Mouse (Mus musculus) hindbrain, embryonic 15.5 days (tissue): ENCODE data around the gene Tnfsfm13. TPM values are rescaled to one million over a fixed set of nuclear protein-coding genes. Genes with fewer than 3 reads are reported as not detected.
"Not testable (repeated sequence)": the region's sequence is repeated elsewhere in the genome, so short reads cannot be mapped to it uniquely, and the experiment has no call there.

Source experiments
- ATAC-seq: fragments of 200-750 bp; cut with Nextera tagmentation; 2 replicates; pipeline ENCODE4 v1.8.0; 2017; ENCODE audit warnings: low read depth, moderate number of reproducible peaks, moderate TSS enrichment; ENCODE audit not compliant: low FRiP score
- H3K27ac ChIP-seq: fragments of 300-500 bp; sonication (generic); replicated peaks from 2 replicates; pipeline ENCODE4 v1.5.1; 2015; ENCODE audit warnings: mild to moderate bottlenecking, inconsistent platforms
- H3K27me3 ChIP-seq: fragments of 300-500 bp; sonication (generic); 2 replicates; pipeline ENCODE4 v1.6.1; 2015; ENCODE audit warnings: control low read depth, inconsistent platforms
- H3K36me3 ChIP-seq: fragments of 300-500 bp; sonication (generic); 2 replicates; pipeline ENCODE4 v1.6.1; 2015; ENCODE audit warnings: control low read depth, inconsistent platforms
- H3K4me1 ChIP-seq: fragments of 300-500 bp; sonication (generic); replicated peaks from 2 replicates; pipeline ENCODE4 v1.6.1; 2015; ENCODE audit warnings: control low read depth, inconsistent platforms
- H3K4me2 ChIP-seq: fragments of 300-500 bp; sonication (generic); 2 replicates; pipeline ENCODE4 v1.6.1; 2015; ENCODE audit warnings: moderate library complexity, mild to moderate bottlenecking, inconsistent platforms
- H3K4me3 ChIP-seq: fragments of 300-500 bp; sonication (generic); 2 replicates; pipeline ENCODE4 v1.5.1; 2015; ENCODE audit warnings: mild to moderate bottlenecking, inconsistent platforms
- H3K9ac ChIP-seq: fragments of 300-500 bp; sonication (generic); 2 replicates; pipeline ENCODE4 v1.6.1; 2015; ENCODE audit warnings: inconsistent platforms
- H3K9me3 ChIP-seq: fragments of 300-500 bp; sonication (generic); 2 replicates; pipeline ENCODE4 v1.6.1; 2016; ENCODE audit warnings: control low read depth, inconsistent platforms
- WGBS: fragments of 180-500 bp; shearing (Covaris S2); methylation state at CpG from one replicate; pipeline ENCODE4 v1.1.7; 2015; 5-methylcytosine and 5-hydroxymethylcytosine counted together
- polyA plus RNA-seq: library from polyadenylated mRNA; unstranded; fragments of >200 nt; fragmentation: Nextera tagmentation; extraction: Ambion mirVana; gene quantifications from 2 replicates; pipeline ENCODE4 v1.2.1, GENCODE M21; 2015

The Tnfsfm13 gene
- polyA plus RNA-seq, 1 experiment from 2014 or later, result 1.9 TPM

DNA sequence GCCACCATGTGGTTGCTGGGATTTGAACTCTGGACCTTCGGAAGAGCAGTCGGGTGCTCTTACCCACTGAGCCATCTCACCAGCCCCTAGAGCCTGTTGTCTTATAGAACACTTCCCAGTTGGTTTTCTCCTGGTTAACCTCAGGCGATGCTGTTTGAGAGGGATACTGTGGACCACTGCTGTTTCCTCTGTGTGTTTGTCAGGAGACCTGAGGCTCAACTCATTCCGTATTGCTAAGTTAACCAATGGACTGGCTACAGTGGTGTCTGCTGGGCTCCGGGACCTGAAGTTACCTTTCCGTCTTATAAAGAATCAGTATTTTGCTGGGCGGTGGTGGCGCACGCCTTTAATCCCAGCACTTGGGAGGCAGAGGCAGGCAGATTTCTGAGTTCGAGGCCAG is 7.0 kb upstream of the Tnfsfm13 start:
- not testable (repeated sequence) for ATAC-seq, H3K27me3 ChIP-seq, H3K36me3 ChIP-seq, H3K9ac ChIP-seq, H3K4me2 ChIP-seq, H3K9me3 ChIP-seq, H3K27ac ChIP-seq, H3K4me3 ChIP-seq, H3K4me1 ChIP-seq
- WGBS, result 97% methylated on average over 10 of the region's 10 CpGs

DNA sequence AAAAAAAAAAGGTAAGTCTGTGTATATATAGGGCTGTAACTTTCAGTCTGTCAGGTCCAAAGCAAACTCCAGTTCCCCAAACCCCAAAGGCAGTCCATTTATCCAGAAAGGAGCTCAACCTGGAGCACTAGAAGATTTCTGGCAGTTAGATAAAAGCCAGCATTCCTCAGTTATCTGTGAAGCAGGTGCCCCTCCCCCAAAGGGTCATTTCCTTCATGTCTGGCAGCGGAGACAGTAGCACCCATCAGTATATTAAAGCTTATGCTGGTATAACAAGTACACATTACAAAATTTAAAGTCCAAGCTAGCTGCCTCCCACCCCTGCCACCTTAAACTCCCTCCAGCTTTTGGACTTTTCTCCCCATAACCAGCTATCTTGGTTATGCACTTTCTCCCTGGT is 3.7 kb upstream of the Tnfsfm13 start:
- ATAC-seq, result no peak
- Histone ChIP-seq H3K9ac (no peak overlapping the region), H3K36me3 (no peaks in the 10 kb centered on the region), H3K4me3 (no peak overlapping the region), H3K4me1 (peaks cover 15% of the 10 kb centered on the region), H3K27me3 (no peaks in the 10 kb centered on the region), H3K9me3 (no peaks in the 10 kb centered on the region), H3K27ac (no peak overlapping the region), H3K4me2 (no peak overlapping the region)
- 76% methylated on average over 1 of the region's 1 CpGs for WGBS

DNA sequence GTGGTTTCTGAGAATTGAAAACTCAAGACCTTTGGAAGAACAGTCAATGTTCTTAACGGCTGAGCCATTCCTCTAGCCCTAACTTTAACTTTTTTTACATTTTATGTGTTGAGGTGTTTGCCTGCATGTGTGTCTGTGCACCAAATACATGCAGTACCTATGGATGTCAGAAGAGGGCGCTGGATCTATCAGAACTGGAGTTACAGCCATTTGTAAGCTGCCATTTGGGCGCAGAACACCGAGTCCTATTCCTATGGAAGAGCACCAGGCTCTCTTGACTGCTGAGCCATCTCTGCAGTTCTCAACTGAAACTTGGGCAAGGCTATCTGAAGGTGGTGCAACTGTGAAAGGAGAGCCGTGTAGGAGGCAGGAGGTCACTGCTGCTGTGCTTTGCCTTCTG is 2.7 kb upstream of the Tnfsfm13 start:
- H3K4me3 ChIP-seq, result no peak overlapping the region
- no peak overlapping the region for H3K27ac ChIP-seq
- no peak overlapping the region for H3K4me2 ChIP-seq
- no peak for ATAC-seq
- no peaks in the 10 kb centered on the region for H3K9me3 ChIP-seq
- no peak overlapping the region for H3K9ac ChIP-seq
- peaks cover 15% of the 10 kb centered on the region for H3K4me1 ChIP-seq
- no peaks in the 10 kb centered on the region for H3K27me3 ChIP-seq
- no peaks in the 10 kb centered on the region for H3K36me3 ChIP-seq
- 69% methylated on average over 5 of the region's 5 CpGs for WGBS

DNA sequence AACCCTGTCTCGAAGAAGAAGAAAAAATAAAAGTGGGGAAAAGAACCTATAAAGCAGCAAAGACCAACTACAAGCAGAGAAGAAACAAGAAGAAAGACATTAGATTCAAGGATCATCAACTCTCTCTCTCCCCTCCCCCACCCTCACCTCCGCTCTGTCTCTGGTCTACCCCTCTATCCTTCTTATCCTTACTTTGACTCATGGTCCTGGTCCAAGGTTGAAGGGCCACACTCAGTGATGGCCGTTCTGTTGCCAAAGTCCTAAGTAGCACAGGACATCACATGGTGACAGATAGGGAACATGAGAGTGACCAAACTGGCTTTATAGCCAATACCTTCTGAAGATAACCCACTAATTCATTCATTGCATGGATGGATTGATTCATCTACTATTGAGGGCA is 1.5 kb upstream of the Tnfsfm13 start:
- no peak for ATAC-seq
- WGBS, result 94% methylated on average over 3 of the region's 3 CpGs
- no peaks in the 10 kb centered on the region for H3K9me3 ChIP-seq
- H3K4me3 ChIP-seq, result no peak overlapping the region
- no peak overlapping the region for H3K27ac ChIP-seq
- H3K27me3 ChIP-seq, result no peaks in the 10 kb centered on the region
- peaks cover 15% of the 10 kb centered on the region for H3K4me1 ChIP-seq
- H3K9ac ChIP-seq, result no peak overlapping the region
- no peaks in the 10 kb centered on the region for H3K36me3 ChIP-seq
- no peak overlapping the region for H3K4me2 ChIP-seq

- ATAC-seq, result peak; percentile 36
- Histone ChIP-seq H3K27ac (no peak overlapping the region), H3K9ac (peak overlapping the region; percentile 79; the same call in 1 of the 2 replicates), H3K4me3 (peak overlapping the region; percentile 47), H3K4me1 (peaks cover 15% of the 10 kb centered on the region), H3K4me2 (peak overlapping the region; percentile 97), H3K27me3 (no peaks in the 10 kb centered on the region), H3K36me3 (no peaks in the 10 kb centered on the region), H3K9me3 (no peaks in the 10 kb centered on the region)
- WGBS, result 28% methylated on average over 6 of the region's 6 CpGs
Measured at GRCm38 (mm10) chr11:69695046-69695360, 895 bp downstream of the Tnfsfm13 start.

GRCm38 (mm10) chr11:69693421-69693965 is 2.4 kb downstream of the Tnfsfm13 start:
- Histone ChIP-seq H3K4me2 (no peak overlapping the region), H3K4me3 (no peak overlapping the region), H3K27ac (no peak overlapping the region), H3K9me3 (no peaks in the 10 kb centered on the region), H3K36me3 (no peaks in the 10 kb centered on the region), H3K4me1 (peaks cover 15% of the 10 kb centered on the region), H3K9ac (no peak overlapping the region), H3K27me3 (no peaks in the 10 kb centered on the region)
- WGBS, result 67% methylated on average over 11 of the region's 11 CpGs
- ATAC-seq, result no peak

- ATAC-seq, result no peak
- no peak overlapping the region for H3K27ac ChIP-seq
- H3K4me3 ChIP-seq, result no peak overlapping the region
- WGBS, result 91% methylated on average over 6 of the region's 6 CpGs
- H3K36me3 ChIP-seq, result no peaks in the 10 kb centered on the region
- no peak overlapping the region for H3K4me2 ChIP-seq
- H3K27me3 ChIP-seq, result no peaks in the 10 kb centered on the region
- H3K9ac ChIP-seq, result no peak overlapping the region
- H3K4me1 ChIP-seq, result peaks cover 15% of the 10 kb centered on the region
- no peaks in the 10 kb centered on the region for H3K9me3 ChIP-seq
Measured at GRCm38 (mm10) chr11:69692863-69693262, 3.0 kb downstream of the Tnfsfm13 start.

GRCm38 (mm10) chr11:69692196-69692811 is 3.6 kb downstream of the Tnfsfm13 start:
- WGBS, result 82% methylated on average over 9 of the region's 9 CpGs
- H3K4me1 ChIP-seq, result peaks cover 15% of the 10 kb centered on the region
- no peak overlapping the region for H3K4me3 ChIP-seq
- no peak overlapping the region for H3K4me2 ChIP-seq
- H3K9ac ChIP-seq, result no peak overlapping the region
- no peak for ATAC-seq
- H3K27me3 ChIP-seq, result no peaks in the 10 kb centered on the region
- H3K9me3 ChIP-seq, result no peaks in the 10 kb centered on the region
- H3K27ac ChIP-seq, result no peak overlapping the region
- H3K36me3 ChIP-seq, result no peaks in the 10 kb centered on the region

- no peak overlapping the region for H3K27ac ChIP-seq
- H3K4me3 ChIP-seq, result no peak overlapping the region
- no peak overlapping the region for H3K9ac ChIP-seq
- no peaks in the 10 kb centered on the region for H3K27me3 ChIP-seq
- no peak overlapping the region for H3K4me2 ChIP-seq
- H3K4me1 ChIP-seq, result peaks cover 25% of the 10 kb centered on the region
- H3K36me3 ChIP-seq, result no peaks in the 10 kb centered on the region
- no peaks in the 10 kb centered on the region for H3K9me3 ChIP-seq
- 100% methylated on average over 1 of the region's 1 CpGs for WGBS
- no peak for ATAC-seq
Measured at GRCm38 (mm10) chr11:69689891-69690290, 6.0 kb downstream of the Tnfsfm13 start.

- no peak overlapping the region for H3K9ac ChIP-seq
- WGBS, result 67% methylated on average over 5 of the region's 5 CpGs
- peaks cover 40% of the 10 kb centered on the region for H3K4me1 ChIP-seq
- no peak overlapping the region for H3K4me3 ChIP-seq
- H3K36me3 ChIP-seq, result no peaks in the 10 kb centered on the region
- H3K4me2 ChIP-seq, result no peak overlapping the region
- no peak overlapping the region for H3K27ac ChIP-seq
- no peaks in the 10 kb centered on the region for H3K27me3 ChIP-seq
- ATAC-seq, result no peak
- H3K9me3 ChIP-seq, result no peaks in the 10 kb centered on the region
Measured at GRCm38 (mm10) chr11:69687061-69687460, 8.8 kb downstream of the Tnfsfm13 start.

GRCm38 (mm10) chr11:69686377-69686776 is 9.5 kb downstream of the Tnfsfm13 start:
- ATAC-seq, result no peak
- no peaks in the 10 kb centered on the region for H3K27me3 ChIP-seq
- H3K9ac ChIP-seq, result no peak overlapping the region
- 10% methylated on average over 4 of the region's 4 CpGs for WGBS
- no peaks in the 10 kb centered on the region for H3K9me3 ChIP-seq
- H3K4me2 ChIP-seq, result no peak overlapping the region
- H3K36me3 ChIP-seq, result no peaks in the 10 kb centered on the region
- no peak overlapping the region for H3K4me3 ChIP-seq
- peaks cover 41% of the 10 kb centered on the region for H3K4me1 ChIP-seq
- H3K27ac ChIP-seq, result peak overlapping the region; percentile 65; the same call in 1 of the 2 replicates

- Histone ChIP-seq H3K27ac (peak within 1 kb of the TSS; percentile 65), H3K4me1 (peaks cover 47% of the 10 kb centered on the region), H3K36me3 (no peaks in the 10 kb centered on the region), H3K9me3 (no peaks in the 10 kb centered on the region), H3K4me2 (peak within 1 kb of the TSS; percentile 11), H3K4me3 (no peak within 1 kb of the TSS), H3K27me3 (no peaks in the 10 kb centered on the region), H3K9ac (0 out of 2 replicates have a peak within 1 kb of the TSS, but pooled peaks have one; percentile 26)
- WGBS, result 56% methylated on average over 10 of the region's 10 CpGs
- ATAC-seq, result no peak
Measured at GRCm38 (mm10) chr11:69685526-69686148, 10.3 kb downstream of the Tnfsfm13 start, which contains the start of gene Tnfsf13. Gene Tnfsf13, minus strand, starts transcription at chr11:69685784.
